In genomic region chr5:115235786-115236263, GRCm38 (mm10) we compare ENCODE assay signal across 8 mouse cellular contexts. TPM values are rescaled to one million over a fixed set of nuclear protein-coding genes. Genes with fewer than 3 reads are reported as not detected.
DNase-seq lines count a peak whose midpoint lies in the region; ATAC-seq and TF ChIP-seq lines count a peak whose summit lies in the region.

Pop5 (plus strand) TSS chr5:115235836.

- peak within 1 kb of the TSS; percentile 73 for H3K4me2 ChIP-seq in forebrain, embryonic 13.5 days
- H3K4me2 ChIP-seq in neural tube, embryonic 15.5 days, result peak within 1 kb of the TSS; percentile 79

- H3K36me3 ChIP-seq in E14TG2a.4 (ENCODE audit: insufficient read depth, low read length), result peaks cover 21% of the 10 kb centered on the region
- peaks cover 12% of the 10 kb centered on the region for H3K36me3 ChIP-seq in forebrain, embryonic 13.5 days (ENCODE audit: poor library complexity, severe bottlenecking)
- H3K36me3 ChIP-seq in neural tube, embryonic 15.5 days, result peaks cover 9% of the 10 kb centered on the region

- H3K27ac ChIP-seq in forebrain, embryonic 13.5 days, result peak within 1 kb of the TSS; percentile 44
- peak within 1 kb of the TSS; percentile 74 for H3K27ac ChIP-seq in neural tube, embryonic 15.5 days (replicated peaks)

- intact Hi-C loops in heart, postnatal 10 days (cut with DNase I), result loop anchor here (1.0 to 5.0 kb wide), 4 partner anchors 49 to 259 kb away; partner anchors contain the start of gene Cox6a1

- DNase-seq in c-Kit-positive CD71-positive TER-119-positive erythroid progenitor cells, embryonic 14.5 days (ENCODE audit: low spot score), result peak; percentile 86
- peak; percentile 92 to 96 for DNase-seq in heart, postnatal 10 days
- peak; percentile 63 for DNase-seq in large intestine, adult 2 months (ENCODE audit: low read depth, low spot score)
- DNase-seq in lung, adult 18-20 months, result peak; percentile 85 to 86
- peak; percentile 80 for DNase-seq in testis, postnatal 14 days (ENCODE audit: low spot score)

- peak within 1 kb of the TSS; percentile 79 for H3K4me3 ChIP-seq in E14TG2a.4 (replicated peaks; ENCODE audit: low read length)
- H3K4me3 ChIP-seq in forebrain, embryonic 13.5 days, result peak within 1 kb of the TSS; percentile 46
- peak within 1 kb of the TSS; percentile 50 for H3K4me3 ChIP-seq in neural tube, embryonic 15.5 days (replicated peaks)

- peaks cover 78% of the 10 kb centered on the region for H3K4me1 ChIP-seq in E14TG2a.4 (replicated peaks; ENCODE audit: low read depth, low read length)
- H3K4me1 ChIP-seq in forebrain, embryonic 13.5 days, result peaks cover 30% of the 10 kb centered on the region
- peaks cover 31% of the 10 kb centered on the region for H3K4me1 ChIP-seq in neural tube, embryonic 15.5 days

- TF ChIP-seq CTCF in E14TG2a.4 (conservative IDR thresholded peaks at IDR 0.05; ENCODE audit: low read length), result peak; percentile 87

- H3K9ac ChIP-seq in forebrain, embryonic 13.5 days, result peak within 1 kb of the TSS; percentile 60
- H3K9ac ChIP-seq in neural tube, embryonic 15.5 days (replicated peaks), result peak within 1 kb of the TSS; percentile 42

- peaks cover 11% of the 10 kb centered on the region for H3K27me3 ChIP-seq in E14TG2a.4 (ENCODE audit: insufficient read depth, low read length)
- peaks cover 8% of the 10 kb centered on the region; the same call in 1 of the 2 replicates for H3K27me3 ChIP-seq in forebrain, embryonic 13.5 days
- no peaks in the 10 kb centered on the region for H3K27me3 ChIP-seq in neural tube, embryonic 15.5 days (replicated peaks)

- 1% methylated on average over 21 of the region's 21 CpGs for WGBS in forebrain, embryonic 13.5 days
- 3% methylated on average over 21 of the region's 21 CpGs for WGBS in large intestine, adult 2 months
- whole genome bisulfite sequencing in neural tube, embryonic 15.5 days, result 1% methylated on average over 21 of the region's 21 CpGs

- peak; percentile 72 for ATAC-seq in forebrain, embryonic 13.5 days
- ATAC-seq in neural tube, embryonic 15.5 days (ENCODE audit: low FRiP score), result peak; percentile 76

- no peaks in the 10 kb centered on the region for H3K9me3 ChIP-seq in E14TG2a.4 (ENCODE audit: low read length)
- H3K9me3 ChIP-seq in forebrain, embryonic 13.5 days (replicated peaks), result no peaks in the 10 kb centered on the region
- no peaks in the 10 kb centered on the region for H3K9me3 ChIP-seq in neural tube, embryonic 15.5 days (replicated peaks)

RNA-seq across cellular contexts. Expression of gene Pop5, which starts in this region (rescaled TPM):
- 102 and 112 TPM in 2 replicates for polyA plus RNA-seq in forebrain, embryonic 13.5 days (2015; fragmentation: Nextera tagmentation; extraction: Ambion mirVana)
- 10 to 100 TPM; 28.9 to 30.8 TPM for total RNA-seq in heart, postnatal 10 days (2021)
- polyA plus RNA-seq in large intestine, adult 2 months (2012; rRNA removed), result 68.2 and 68.5 TPM in 2 replicates
- polyA plus RNA-seq in neural tube, embryonic 15.5 days (2015; fragmentation: Nextera tagmentation; extraction: Ambion mirVana), result 117 and 127 TPM in 2 replicates

Comparison
In these comparisons a context has a peak if more than half of its experiments do, and no peak if none do; other contexts are left out.
1. Peak in every context shown above with its lines: DNase-seq, ATAC-seq, H3K4me3 ChIP-seq and H3K27ac ChIP-seq.